Mouse (Mus musculus): ENCODE results near the gene Zfp612. TPM values are rescaled to one million over a fixed set of nuclear protein-coding genes. Genes with fewer than 3 reads are reported as not detected.

The Zfp612 gene
- polyA plus RNA-seq, 1 experiment from 2014 or later: 7.0 TPM

- no peak overlapping the region for H3K4me3 ChIP-seq (replicated peaks)
- WGBS: 85% methylated on average over 4 of the region's 4 CpGs
- no peak for ATAC-seq (ENCODE audit: insufficient read depth, low FRiP score, low read depth)
- no peaks in the 10 kb centered on the region for H3K27me3 ChIP-seq (replicated peaks)
- no peaks in the 10 kb centered on the region for H3K9me3 ChIP-seq
- no peak overlapping the region for H3K4me2 ChIP-seq
- H3K36me3 ChIP-seq: no peaks in the 10 kb centered on the region
- H3K27ac ChIP-seq: no peak overlapping the region
- no peak overlapping the region for H3K9ac ChIP-seq
- no peaks in the 10 kb centered on the region for H3K4me1 ChIP-seq
Measured at GRCm38 (mm10) chr8:110069706-110070105, 9.8 kb upstream of the Zfp612 start.

- no peaks in the 10 kb centered on the region for H3K9me3 ChIP-seq
- H3K36me3 ChIP-seq: no peaks in the 10 kb centered on the region
- ATAC-seq (ENCODE audit: insufficient read depth, low FRiP score, low read depth): no peak
- H3K4me2 ChIP-seq: no peak overlapping the region
- no peak overlapping the region for H3K4me3 ChIP-seq (replicated peaks)
- no peak overlapping the region for H3K27ac ChIP-seq
- H3K27me3 ChIP-seq (replicated peaks): no peaks in the 10 kb centered on the region
- WGBS: 11% methylated on average over 9 of the region's 9 CpGs
- H3K4me1 ChIP-seq: no peaks in the 10 kb centered on the region
- H3K9ac ChIP-seq: no peak overlapping the region
Measured at GRCm38 (mm10) chr8:110071600-110071999, 7.9 kb upstream of the Zfp612 start.

GRCm38 (mm10) chr8:110074496-110074895, 5.0 kb upstream of the Zfp612 start:
- Histone ChIP-seq H3K4me2 (no peak overlapping the region), H3K27me3 (replicated peaks) (no peaks in the 10 kb centered on the region), H3K36me3 (no peaks in the 10 kb centered on the region), H3K9ac (no peak overlapping the region), H3K4me3 (replicated peaks) (no peak overlapping the region), H3K27ac (no peak overlapping the region), H3K4me1 (0 out of 2 replicates have a peak, but pooled peaks cover 3% of the 10 kb centered on the region), H3K9me3 (no peaks in the 10 kb centered on the region)
- 75% methylated on average over 8 of the region's 8 CpGs for WGBS
- ATAC-seq (ENCODE audit: insufficient read depth, low FRiP score, low read depth): no peak

- no peak for ATAC-seq (ENCODE audit: insufficient read depth, low FRiP score, low read depth)
- peaks cover 9% of the 10 kb centered on the region for H3K4me1 ChIP-seq
- no peak overlapping the region for H3K4me2 ChIP-seq
- no peaks in the 10 kb centered on the region for H3K27me3 ChIP-seq (replicated peaks)
- no peak overlapping the region for H3K9ac ChIP-seq
- WGBS: 75% methylated on average over 11 of the region's 11 CpGs
- H3K36me3 ChIP-seq: peaks cover 15% of the 10 kb centered on the region; the same call in 1 of the 2 replicates
- no peaks in the 10 kb centered on the region for H3K9me3 ChIP-seq
- no peak overlapping the region for H3K27ac ChIP-seq
- no peak overlapping the region for H3K4me3 ChIP-seq (replicated peaks)
Measured at GRCm38 (mm10) chr8:110082416-110083105, 3.0 kb downstream of the Zfp612 start.

- Histone ChIP-seq H3K4me1 (no peaks in the 10 kb centered on the region), H3K9ac (no peak overlapping the region), H3K4me3 (replicated peaks) (no peak overlapping the region), H3K27me3 (replicated peaks) (peaks cover 6% of the 10 kb centered on the region; the same call in 1 of the 2 replicates), H3K36me3 (peaks cover 17% of the 10 kb centered on the region), H3K27ac (no peak overlapping the region), H3K9me3 (peaks cover 12% of the 10 kb centered on the region; the same call in 1 of the 2 replicates), H3K4me2 (no peak overlapping the region)
- ATAC-seq (ENCODE audit: insufficient read depth, low FRiP score, low read depth): no peak
- WGBS: 26% methylated on average over 1 of the region's 1 CpGs
Measured at GRCm38 (mm10) chr8:110091869-110092268, 12.3 kb downstream of the Zfp612 start.

GRCm38 (mm10) chr8:110100907-110101306, 21.4 kb downstream of the Zfp612 start, which contains the start of gene Gm21964:
Gm21964 (plus strand) TSS chr8:110101207.
- H3K36me3 ChIP-seq: no peaks in the 10 kb centered on the region
- no peaks in the 10 kb centered on the region for H3K9me3 ChIP-seq
- ATAC-seq (ENCODE audit: insufficient read depth, low FRiP score, low read depth): no peak
- no peak within 1 kb of the TSS for H3K9ac ChIP-seq
- no peak within 1 kb of the TSS for H3K27ac ChIP-seq
- 79% methylated on average over 12 of the region's 12 CpGs for whole genome bisulfite sequencing
- H3K4me1 ChIP-seq: no peaks in the 10 kb centered on the region
- no peaks in the 10 kb centered on the region for H3K27me3 ChIP-seq (replicated peaks)
- H3K4me3 ChIP-seq (replicated peaks): no peak within 1 kb of the TSS
- no peak within 1 kb of the TSS for H3K4me2 ChIP-seq

GRCm38 (mm10) chr8:110101676-110102075, 22.1 kb downstream of the Zfp612 start:
- Histone ChIP-seq H3K9ac (no peak overlapping the region), H3K4me1 (no peaks in the 10 kb centered on the region), H3K27me3 (replicated peaks) (no peaks in the 10 kb centered on the region), H3K27ac (no peak overlapping the region), H3K9me3 (no peaks in the 10 kb centered on the region), H3K36me3 (no peaks in the 10 kb centered on the region), H3K4me2 (no peak overlapping the region), H3K4me3 (replicated peaks) (no peak overlapping the region)
- 90% methylated on average over 15 of the region's 15 CpGs for WGBS
- ATAC-seq (ENCODE audit: insufficient read depth, low FRiP score, low read depth): no peak

- H3K9ac ChIP-seq: no peak within 1 kb of the TSS
- H3K4me3 ChIP-seq (replicated peaks): no peak within 1 kb of the TSS
- H3K27ac ChIP-seq: no peak within 1 kb of the TSS
- H3K36me3 ChIP-seq: no peaks in the 10 kb centered on the region
- H3K9me3 ChIP-seq: no peaks in the 10 kb centered on the region
- ATAC-seq (ENCODE audit: insufficient read depth, low FRiP score, low read depth): no peak
- no peaks in the 10 kb centered on the region for H3K27me3 ChIP-seq (replicated peaks)
- H3K4me2 ChIP-seq: no peak within 1 kb of the TSS
- H3K4me1 ChIP-seq: no peaks in the 10 kb centered on the region
- WGBS: 78% methylated on average over 3 of the region's 3 CpGs
Measured at GRCm38 (mm10) chr8:110102653-110103052, 23.1 kb downstream of the Zfp612 start, which contains the start of gene Gm17720. Gm17720 (minus strand) TSS chr8:110102753.

GRCm38 (mm10) chr8:110119715-110120114, 40.2 kb downstream of the Zfp612 start:
- Histone ChIP-seq H3K27ac (no peak overlapping the region), H3K36me3 (no peaks in the 10 kb centered on the region), H3K27me3 (replicated peaks) (no peaks in the 10 kb centered on the region), H3K9ac (no peak overlapping the region), H3K4me2 (no peak overlapping the region), H3K9me3 (no peaks in the 10 kb centered on the region), H3K4me3 (replicated peaks) (no peak overlapping the region), H3K4me1 (no peaks in the 10 kb centered on the region)
- ATAC-seq (ENCODE audit: insufficient read depth, low FRiP score, low read depth): no peak
- WGBS: 42% methylated on average over 6 of the region's 6 CpGs

GRCm38 (mm10) chr8:110130537-110130936, 51.0 kb downstream of the Zfp612 start:
- WGBS: 18% methylated on average over 13 of the region's 13 CpGs
- H3K9me3 ChIP-seq: no peaks in the 10 kb centered on the region
- H3K4me1 ChIP-seq: no peaks in the 10 kb centered on the region
- ATAC-seq (ENCODE audit: insufficient read depth, low FRiP score, low read depth): peak; percentile 63; the same call in 1 of the 2 replicates
- no peak overlapping the region for H3K4me2 ChIP-seq
- H3K27me3 ChIP-seq (replicated peaks): no peaks in the 10 kb centered on the region
- H3K9ac ChIP-seq: no peak overlapping the region
- no peak overlapping the region for H3K4me3 ChIP-seq (replicated peaks)
- no peak overlapping the region for H3K27ac ChIP-seq
- no peaks in the 10 kb centered on the region for H3K36me3 ChIP-seq

- Histone ChIP-seq H3K27me3 (replicated peaks) (no peaks in the 10 kb centered on the region), H3K9ac (no peak overlapping the region), H3K9me3 (no peaks in the 10 kb centered on the region), H3K4me1 (no peaks in the 10 kb centered on the region), H3K4me3 (replicated peaks) (no peak overlapping the region), H3K4me2 (no peak overlapping the region), H3K27ac (no peak overlapping the region), H3K36me3 (no peaks in the 10 kb centered on the region)
- ATAC-seq (ENCODE audit: insufficient read depth, low FRiP score, low read depth): no peak
- WGBS: 90% methylated on average over 8 of the region's 8 CpGs
Measured at GRCm38 (mm10) chr8:110134236-110134635, 54.7 kb downstream of the Zfp612 start.

- no peak for ATAC-seq (ENCODE audit: insufficient read depth, low FRiP score, low read depth)
- H3K36me3 ChIP-seq: no peaks in the 10 kb centered on the region
- no peak overlapping the region for H3K9ac ChIP-seq
- H3K4me2 ChIP-seq: no peak overlapping the region
- no peak overlapping the region for H3K27ac ChIP-seq
- H3K27me3 ChIP-seq (replicated peaks): no peaks in the 10 kb centered on the region
- H3K4me1 ChIP-seq: no peaks in the 10 kb centered on the region
- WGBS: 74% methylated on average over 7 of the region's 7 CpGs
- no peak overlapping the region for H3K4me3 ChIP-seq (replicated peaks)
- no peaks in the 10 kb centered on the region for H3K9me3 ChIP-seq
Measured at GRCm38 (mm10) chr8:110135515-110135914, 56.0 kb downstream of the Zfp612 start.
